Mouse (Mus musculus) embryonic facial prominence, embryonic 12.5 days (tissue): ENCODE measurements around the gene Rasgrp1. TPM values are rescaled to one million over a fixed set of nuclear protein-coding genes. Genes with fewer than 3 reads are reported as not detected.

Experiments used
- ATAC-seq: fragments of 200-750 bp; cut with Nextera tagmentation; 2 replicates; pipeline ENCODE4 v1.8.0; 2017; ENCODE audit not compliant: insufficient number of reproducible peaks, insufficient read depth, low FRiP score, low TSS enrichment
- H3K27ac ChIP-seq: fragments of 300-500 bp; sonication (generic); 2 replicates; pipeline ENCODE4 v1.5.1; 2016; ENCODE audit warnings: mild to moderate bottlenecking
- H3K27me3 ChIP-seq: fragments of 300-500 bp; sonication (generic); 2 replicates; pipeline ENCODE4 v1.6.1; 2016; ENCODE audit warnings: mild to moderate bottlenecking, moderate library complexity
- H3K36me3 ChIP-seq: fragments of 300-500 bp; sonication (generic); 2 replicates; pipeline ENCODE4 v1.6.1; 2016; ENCODE audit warnings: mild to moderate bottlenecking
- H3K4me1 ChIP-seq: fragments of 300-500 bp; sonication (generic); 2 replicates; pipeline ENCODE4 v1.6.1; 2016
- H3K4me2 ChIP-seq: fragments of 300-500 bp; sonication (generic); replicated peaks from 2 replicates; pipeline ENCODE4 v1.6.1; 2016; ENCODE audit warnings: mild to moderate bottlenecking, moderate library complexity
- H3K4me3 ChIP-seq: fragments of 300-500 bp; sonication (generic); 2 replicates; pipeline ENCODE4 v1.5.1; 2016; ENCODE audit warnings: mild to moderate bottlenecking
- H3K9ac ChIP-seq: fragments of 300-500 bp; sonication (generic); 2 replicates; pipeline ENCODE4 v1.6.1; 2016; ENCODE audit warnings: mild to moderate bottlenecking, moderate library complexity
- H3K9me3 ChIP-seq: fragments of 300-500 bp; sonication (generic); 2 replicates; pipeline ENCODE4 v1.6.1; 2016; ENCODE audit warnings: mild to moderate bottlenecking, moderate library complexity
- WGBS: fragments of 180-500 bp; shearing (Covaris S2); methylation state at CpG from one replicate; pipeline ENCODE4 v1.1.7; 2016; 5-methylcytosine and 5-hydroxymethylcytosine counted together
- polyA plus RNA-seq: library from polyadenylated mRNA; unstranded; fragments of >200 nt; fragmentation: Nextera tagmentation; extraction: Ambion mirVana; gene quantifications from 2 replicates; pipeline ENCODE4 v1.2.1, GENCODE M21; 2016

Rasgrp1 gene
- polyA plus RNA-seq, 1 experiment from 2014 or later: 0.33 TPM

DNA sequence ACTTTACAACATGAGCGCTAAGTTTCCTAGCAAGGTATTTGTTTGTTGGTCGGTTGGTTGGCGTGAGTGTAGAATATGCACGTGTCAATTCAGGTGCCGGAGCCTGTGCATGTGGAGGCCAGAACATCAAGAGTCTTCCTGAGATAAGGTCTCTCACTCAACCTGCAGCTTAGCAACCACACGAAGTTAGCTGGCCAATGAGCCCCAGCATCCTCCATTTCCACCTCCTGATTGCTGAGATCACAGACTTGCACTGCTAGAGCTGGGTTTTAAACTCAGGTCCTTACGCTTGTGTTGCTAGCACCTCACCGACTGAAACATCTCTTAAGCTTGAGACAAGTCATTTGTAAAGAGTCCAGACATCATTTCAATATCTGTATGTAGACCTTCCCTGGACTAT is 20.4 kb downstream of the Rasgrp1 start:
- ATAC-seq: no peak

GRCm38 (mm10) chr2:117321231-117321630 is 21.6 kb downstream of the Rasgrp1 start:
- no peak overlapping the region for H3K27ac ChIP-seq
- H3K4me1 ChIP-seq: no peaks in the 10 kb centered on the region
- no peaks in the 10 kb centered on the region for H3K36me3 ChIP-seq
- WGBS: 79% methylated on average over 3 of the region's 3 CpGs
- no peaks in the 10 kb centered on the region for H3K9me3 ChIP-seq
- H3K4me2 ChIP-seq: no peak overlapping the region
- H3K4me3 ChIP-seq: no peak overlapping the region
- no peaks in the 10 kb centered on the region for H3K27me3 ChIP-seq
- no peak overlapping the region for H3K9ac ChIP-seq
- ATAC-seq: no peak

More for the DNA sequence above, 20.4 kb downstream of the Rasgrp1 start:
- Histone ChIP-seq H3K27ac (no peak overlapping the region), H3K9me3 (no peaks in the 10 kb centered on the region), H3K27me3 (no peaks in the 10 kb centered on the region), H3K4me2 (no peak overlapping the region), H3K4me1 (no peaks in the 10 kb centered on the region), H3K9ac (no peak overlapping the region), H3K4me3 (no peak overlapping the region), H3K36me3 (no peaks in the 10 kb centered on the region)
- 86% methylated on average over 8 of the region's 8 CpGs for WGBS

- no peaks in the 10 kb centered on the region for H3K36me3 ChIP-seq
- no peak overlapping the region for H3K4me2 ChIP-seq
- no peaks in the 10 kb centered on the region for H3K9me3 ChIP-seq
- no peaks in the 10 kb centered on the region for H3K4me1 ChIP-seq
- no peak for ATAC-seq
- no peak overlapping the region for H3K27ac ChIP-seq
- no peak overlapping the region for H3K9ac ChIP-seq
- WGBS: 84% methylated on average over 3 of the region's 3 CpGs
- H3K4me3 ChIP-seq: no peak overlapping the region
- H3K27me3 ChIP-seq: no peaks in the 10 kb centered on the region
These were observed 23.8 kb downstream of the Rasgrp1 start for GRCm38 (mm10) chr2:117318991-117319390.

GRCm38 (mm10) chr2:117313586-117314235 is 29.1 kb downstream of the Rasgrp1 start:
- H3K9ac ChIP-seq: no peak overlapping the region
- H3K4me1 ChIP-seq: no peaks in the 10 kb centered on the region
- H3K27ac ChIP-seq: no peak overlapping the region
- WGBS: 90% methylated on average over 5 of the region's 5 CpGs
- H3K27me3 ChIP-seq: no peaks in the 10 kb centered on the region
- ATAC-seq: no peak
- H3K4me2 ChIP-seq: no peak overlapping the region
- H3K9me3 ChIP-seq: no peaks in the 10 kb centered on the region
- H3K36me3 ChIP-seq: no peaks in the 10 kb centered on the region
- H3K4me3 ChIP-seq: no peak overlapping the region

DNA sequence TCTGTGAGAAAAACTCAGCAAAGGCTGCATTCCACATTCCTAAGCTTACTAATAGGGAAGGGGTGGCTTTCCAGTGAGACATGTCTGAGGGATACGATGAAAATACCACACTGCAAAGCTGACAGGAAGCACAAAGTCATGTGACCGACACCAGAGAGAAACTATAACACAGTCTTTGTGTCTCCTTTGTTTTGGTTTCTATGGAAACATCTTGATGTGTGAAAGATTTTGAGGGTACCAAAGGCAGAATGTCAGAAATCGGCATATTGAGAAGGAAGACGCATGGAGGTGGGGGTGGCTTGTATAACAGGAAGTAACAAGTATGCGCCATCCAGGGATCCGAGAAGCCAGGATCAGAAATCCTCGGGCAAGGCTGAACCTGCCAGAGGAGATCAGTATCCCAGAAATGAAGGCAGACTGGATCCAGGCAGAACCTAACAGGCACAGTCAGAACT is 30.3 kb downstream of the Rasgrp1 start:
- ATAC-seq: no peak

DNA sequence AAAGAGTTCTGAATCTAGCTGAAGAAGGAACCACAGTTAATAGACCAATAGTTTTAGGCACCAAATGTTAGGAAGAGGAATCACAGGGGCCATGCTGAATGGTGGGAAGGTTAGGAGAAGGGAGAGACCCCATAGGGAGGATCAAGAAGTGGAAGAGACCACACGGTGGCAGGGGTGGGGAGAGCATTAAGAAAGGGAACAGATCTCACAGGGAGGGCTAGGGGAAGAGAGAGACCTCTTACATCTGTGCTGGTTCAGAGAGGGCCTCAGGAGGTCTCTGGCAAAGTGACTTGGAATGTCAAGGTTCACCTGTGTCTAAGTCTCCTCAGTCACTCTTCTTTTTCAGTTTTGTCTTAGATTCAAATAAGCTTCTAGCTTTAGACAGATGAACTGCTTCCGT is 30.8 kb downstream of the Rasgrp1 start:
- no peaks in the 10 kb centered on the region for H3K9me3 ChIP-seq
- H3K9ac ChIP-seq: no peak overlapping the region
- no peak overlapping the region for H3K27ac ChIP-seq
- ATAC-seq: no peak
- H3K4me2 ChIP-seq: no peak overlapping the region
- no peaks in the 10 kb centered on the region for H3K27me3 ChIP-seq
- H3K4me3 ChIP-seq: no peak overlapping the region
- H3K4me1 ChIP-seq: no peaks in the 10 kb centered on the region
- no peaks in the 10 kb centered on the region for H3K36me3 ChIP-seq
- WGBS: 44% methylated on average over 2 of the region's 2 CpGs

More for the DNA sequence above, 30.3 kb downstream of the Rasgrp1 start:
- H3K4me2 ChIP-seq: no peak overlapping the region
- no peak overlapping the region for H3K4me3 ChIP-seq
- H3K27me3 ChIP-seq: no peaks in the 10 kb centered on the region
- 67% methylated on average over 7 of the region's 7 CpGs for WGBS
- H3K9me3 ChIP-seq: no peaks in the 10 kb centered on the region
- no peak overlapping the region for H3K9ac ChIP-seq
- no peaks in the 10 kb centered on the region for H3K4me1 ChIP-seq
- H3K36me3 ChIP-seq: no peaks in the 10 kb centered on the region
- no peak overlapping the region for H3K27ac ChIP-seq

DNA sequence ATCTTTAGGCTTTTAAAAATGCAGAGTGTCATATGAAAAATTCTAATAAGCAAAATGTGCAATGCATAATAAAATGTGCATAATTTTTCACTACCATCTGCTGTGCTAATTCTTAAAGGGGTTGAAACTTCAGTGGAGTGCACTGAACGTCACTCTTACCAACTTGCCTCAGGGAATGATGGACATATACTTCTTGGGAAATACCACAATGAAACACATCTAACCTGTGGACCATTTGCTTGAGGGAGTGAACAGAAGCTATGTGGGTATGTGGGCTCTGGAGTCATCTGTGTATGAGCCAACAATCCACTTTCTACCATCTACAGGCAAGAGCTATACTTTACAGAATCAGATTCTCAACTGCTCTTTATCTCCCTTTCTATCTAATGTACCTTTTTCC is 31.5 kb downstream of the Rasgrp1 start:
- Histone ChIP-seq H3K36me3 (no peaks in the 10 kb centered on the region), H3K9ac (no peak overlapping the region), H3K27ac (no peak overlapping the region), H3K4me1 (no peaks in the 10 kb centered on the region), H3K4me3 (no peak overlapping the region), H3K4me2 (no peak overlapping the region), H3K9me3 (no peaks in the 10 kb centered on the region), H3K27me3 (no peaks in the 10 kb centered on the region)
- no peak for ATAC-seq
- 64% methylated on average over 1 of the region's 1 CpGs for WGBS

- H3K27ac ChIP-seq: no peak overlapping the region
- H3K4me2 ChIP-seq: no peak overlapping the region
- H3K36me3 ChIP-seq: no peaks in the 10 kb centered on the region
- ATAC-seq: no peak
- 82% methylated on average over 2 of the region's 2 CpGs for whole genome bisulfite sequencing
- H3K27me3 ChIP-seq: no peaks in the 10 kb centered on the region
- H3K4me1 ChIP-seq: 0 out of 2 replicates have a peak, but pooled peaks cover 5% of the 10 kb centered on the region
- no peaks in the 10 kb centered on the region for H3K9me3 ChIP-seq
- no peak overlapping the region for H3K4me3 ChIP-seq
- H3K9ac ChIP-seq: no peak overlapping the region
These were observed 33.8 kb downstream of the Rasgrp1 start for GRCm38 (mm10) chr2:117309046-117309445.

GRCm38 (mm10) chr2:117307959-117308358 is 34.8 kb downstream of the Rasgrp1 start:
- no peak overlapping the region for H3K9ac ChIP-seq
- ATAC-seq: no peak
- no peak overlapping the region for H3K4me3 ChIP-seq
- no peaks in the 10 kb centered on the region for H3K36me3 ChIP-seq
- H3K27me3 ChIP-seq: no peaks in the 10 kb centered on the region
- no peak overlapping the region for H3K27ac ChIP-seq
- 0 out of 2 replicates have a peak, but pooled peaks cover 5% of the 10 kb centered on the region for H3K4me1 ChIP-seq
- 86% methylated on average over 3 of the region's 3 CpGs for WGBS
- no peak overlapping the region for H3K4me2 ChIP-seq
- H3K9me3 ChIP-seq: no peaks in the 10 kb centered on the region

DNA sequence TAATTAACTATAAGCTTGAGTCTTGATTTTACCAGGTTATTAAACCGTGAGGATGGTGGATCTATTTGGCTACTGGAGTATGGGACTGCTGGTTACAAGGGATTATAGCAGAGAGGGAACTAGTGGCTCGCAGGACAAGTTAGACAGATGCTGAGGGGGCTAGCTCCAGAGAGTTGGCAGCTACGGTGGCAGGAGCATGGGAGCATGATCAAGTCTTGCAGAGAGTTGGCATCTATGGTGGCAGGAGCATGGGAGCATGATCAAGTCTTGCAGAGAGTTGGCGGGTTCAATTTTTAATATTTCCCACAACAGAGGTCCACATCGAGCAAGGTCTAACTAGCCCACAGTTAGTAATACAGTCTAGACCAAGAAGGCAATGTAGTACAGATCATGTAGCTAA is 37.9 kb downstream of the Rasgrp1 start:
- Histone ChIP-seq H3K27me3 (no peaks in the 10 kb centered on the region), H3K4me1 (0 out of 2 replicates have a peak, but pooled peaks cover 5% of the 10 kb centered on the region), H3K36me3 (no peaks in the 10 kb centered on the region), H3K9ac (no peak overlapping the region), H3K4me2 (no peak overlapping the region), H3K27ac (no peak overlapping the region), H3K9me3 (no peaks in the 10 kb centered on the region), H3K4me3 (no peak overlapping the region)
- ATAC-seq: no peak
- WGBS: 93% methylated on average over 5 of the region's 5 CpGs

DNA sequence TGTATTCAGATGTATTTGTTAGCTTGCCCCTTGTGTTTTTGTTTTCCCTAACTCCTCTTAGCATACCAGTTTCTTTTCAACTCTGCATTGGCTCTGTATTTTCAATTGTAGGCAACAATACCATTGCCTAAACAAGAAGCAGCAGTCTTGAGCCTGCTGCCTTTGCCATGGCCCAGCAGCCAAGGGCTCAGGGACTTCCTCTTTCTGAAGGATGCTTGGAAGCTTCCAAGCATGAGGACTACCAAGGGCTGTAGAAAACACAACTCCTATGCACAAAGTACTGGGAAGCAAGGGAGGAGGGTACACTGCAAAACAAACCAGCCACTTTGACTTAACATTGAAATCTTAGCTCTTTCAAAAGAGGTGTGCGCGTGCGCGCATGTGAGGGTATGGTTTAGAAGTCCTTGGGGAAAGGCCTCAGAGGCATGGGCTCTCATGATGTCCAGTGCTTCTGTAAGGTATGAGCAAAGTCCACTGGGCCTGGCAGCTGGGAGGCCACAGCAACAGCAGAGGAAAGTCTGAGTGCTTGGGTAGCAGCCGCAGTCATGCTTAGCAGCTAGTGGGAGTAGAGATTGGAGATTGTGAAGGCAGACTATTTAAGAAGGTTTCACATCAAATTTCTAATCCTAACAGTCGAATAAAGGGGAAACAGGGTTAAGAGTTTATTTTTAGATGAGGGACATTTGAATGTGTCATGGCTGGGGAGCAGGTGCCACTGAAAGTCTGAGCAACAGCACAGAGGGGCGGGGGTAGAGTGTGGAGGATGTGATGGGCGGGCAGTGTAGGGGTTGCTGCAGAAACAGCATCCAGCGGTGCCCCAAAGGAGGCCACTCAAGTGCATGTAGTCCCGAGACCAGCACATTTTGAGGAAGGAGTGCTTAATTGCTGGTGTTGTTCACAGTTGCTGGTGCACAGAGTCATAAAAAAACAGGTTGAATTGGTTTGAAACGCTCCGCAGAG is 39.1 kb downstream of the Rasgrp1 start:
- Histone ChIP-seq H3K27me3 (no peaks in the 10 kb centered on the region), H3K9ac (no peak overlapping the region), H3K4me1 (0 out of 2 replicates have a peak, but pooled peaks cover 5% of the 10 kb centered on the region), H3K4me2 (no peak overlapping the region), H3K4me3 (no peak overlapping the region), H3K36me3 (no peaks in the 10 kb centered on the region), H3K27ac (no peak overlapping the region), H3K9me3 (no peaks in the 10 kb centered on the region)
- peak; percentile 56; the same call in 1 of the 2 replicates for ATAC-seq
- WGBS: 90% methylated on average over 12 of the region's 12 CpGs
